Mouse (Mus musculus) embryonic fibroblast, embryonic 13.5 days (primary cell): ENCODE results near the gene Zfp36l1.

Experiments used
- CTCF ChIP-seq: IDR thresholded peaks from 2 replicates; pipeline ENCODE4 v1.5.1; 2011; ENCODE audit warnings: mild to moderate bottlenecking, control low read depth, low read length, moderate library complexity, borderline replicate concordance; ENCODE audit not compliant: insufficient read depth
- POLR2A ChIP-seq: IDR thresholded peaks from 2 replicates; pipeline ENCODE4 v1.6.1; 2011; ENCODE audit warnings: low read depth, mild to moderate bottlenecking, control low read depth, low read length, moderate library complexity

DNA sequence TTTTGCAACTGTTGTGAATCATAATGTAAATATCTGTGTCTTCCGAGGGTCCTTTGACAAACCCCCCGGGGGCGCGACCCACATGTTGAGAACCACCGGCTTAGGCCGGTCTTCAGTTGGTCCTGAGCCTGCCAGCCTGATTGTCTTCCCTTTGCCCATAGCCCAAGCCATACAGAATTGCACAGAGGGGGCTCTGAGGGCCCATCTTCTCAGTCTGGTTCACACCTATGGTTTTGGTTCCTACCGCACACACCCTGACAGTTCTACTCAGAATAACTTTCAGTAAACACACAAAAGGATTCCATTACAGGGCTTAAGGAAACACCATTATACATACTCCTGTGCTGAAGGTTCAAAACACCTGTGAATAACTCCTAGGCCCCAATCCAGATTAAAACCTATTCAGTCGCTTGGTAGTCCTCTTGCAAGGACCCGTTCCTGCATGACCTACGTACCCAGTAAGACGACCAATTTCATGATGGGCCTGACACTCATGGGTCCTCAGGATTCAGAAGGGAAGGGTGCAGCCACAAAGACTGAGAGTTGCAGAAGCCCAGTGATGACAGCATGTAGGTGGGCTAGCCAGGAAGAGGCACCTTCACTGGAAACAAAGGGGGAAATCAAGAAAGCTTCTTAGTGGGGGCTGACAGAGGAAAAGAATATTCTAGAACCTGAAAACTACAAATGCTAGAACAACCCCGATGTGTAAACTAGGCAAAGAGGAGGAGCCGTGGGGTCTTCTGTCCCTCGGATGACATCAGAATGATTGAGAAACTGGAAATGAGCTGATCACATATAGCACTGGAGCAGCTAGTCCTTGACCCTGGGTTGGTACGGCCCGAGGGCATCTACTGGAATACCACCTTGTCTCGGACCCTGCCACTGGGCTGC lies 18.8 kb upstream of the Zfp36l1 start:
- TF ChIP-seq POLR2A = no peak
- no peak for TF ChIP-seq CTCF
